Mouse (Mus musculus) liver, embryonic 11.5 days (tissue): Measurements from ENCODE around the gene Tigd3. TPM values are rescaled to one million over a fixed set of nuclear protein-coding genes. Genes with fewer than 3 reads are reported as not detected.

ENCODE experiments used
- ATAC-seq: fragments of 200-750 bp; cut with Nextera tagmentation; replicated peaks from 2 replicates; pipeline ENCODE4 v1.8.0; 2017; ENCODE audit warnings: moderate number of reproducible peaks, mild to moderate bottlenecking, moderate TSS enrichment, moderate library complexity; ENCODE audit not compliant: low FRiP score
- DNase-seq: peaks from one replicate; pipeline ENCODE4 v3.0.0-alpha.2; 2017; ENCODE audit warnings: low spot score
- H3K27ac ChIP-seq: fragments of 300-500 bp; sonication (generic); 2 replicates; pipeline ENCODE4 v1.5.1; 2014; ENCODE audit warnings: mild to moderate bottlenecking, low read depth, low read length, control low read depth
- H3K27me3 ChIP-seq: fragments of 300-500 bp; sonication (generic); replicated peaks from 2 replicates; pipeline ENCODE4 v1.6.1; 2014; ENCODE audit warnings: low read length, mixed read lengths; ENCODE audit not compliant: control insufficient read depth, insufficient read depth
- H3K36me3 ChIP-seq: fragments of 300-500 bp; sonication (generic); 2 replicates; pipeline ENCODE4 v1.6.1; 2014; ENCODE audit warnings: mild to moderate bottlenecking, low read length, moderate library complexity, mixed read lengths; ENCODE audit not compliant: control insufficient read depth, insufficient read depth
- H3K4me1 ChIP-seq: fragments of 300-500 bp; sonication (generic); replicated peaks from 2 replicates; pipeline ENCODE4 v1.6.1; 2014; ENCODE audit warnings: low read length, mixed read lengths; ENCODE audit not compliant: control insufficient read depth, insufficient read depth
- H3K4me2 ChIP-seq: fragments of 300-500 bp; sonication (generic); 2 replicates; pipeline ENCODE4 v1.6.1; 2014; ENCODE audit warnings: mild to moderate bottlenecking, control low read depth, moderate library complexity
- H3K4me3 ChIP-seq: fragments of 300-500 bp; sonication (generic); 2 replicates; pipeline ENCODE4 v1.5.1; 2014; ENCODE audit warnings: low read depth, low read length, control low read depth
- H3K9ac ChIP-seq: fragments of 300-500 bp; sonication (generic); 2 replicates; pipeline ENCODE4 v1.6.1; 2014; ENCODE audit warnings: low read depth, low read length, control low read depth
- H3K9me3 ChIP-seq: fragments of 300-500 bp; sonication (generic); 2 replicates; pipeline ENCODE4 v1.6.1; 2016; ENCODE audit warnings: low read length, inconsistent platforms, mixed read lengths; ENCODE audit not compliant: control insufficient read depth
- WGBS: fragments of 180-500 bp; shearing (Covaris S2); extraction: QIAGEN DNeasy Blood & Tissue Kit; methylation state at CpG from one replicate; pipeline ENCODE4 v1.1.7; 2014; 5-methylcytosine and 5-hydroxymethylcytosine counted together
- polyA plus RNA-seq: library from polyadenylated mRNA; unstranded; fragments of >200 nt; fragmentation: Nextera tagmentation; extraction: Ambion mirVana; gene quantifications from 2 replicates; pipeline ENCODE4 v1.2.1, GENCODE M21; 2014

Tigd3 gene
- polyA plus RNA-seq, 1 experiment from 2014 or later = 3.9 TPM

GRCm38 (mm10) chr19:5912103-5913006 lies 18.4 kb upstream of the Tigd3 start:
- H3K4me1 ChIP-seq = peaks cover 34% of the 10 kb centered on the region
- peak; percentile 95 for ATAC-seq
- under 1% methylated on average over 59 of the region's 59 CpGs for WGBS
- DNase-seq = peak; percentile 99
- H3K36me3 ChIP-seq = peaks cover 5% of the 10 kb centered on the region
- no peaks in the 10 kb centered on the region for H3K27me3 ChIP-seq
- H3K9me3 ChIP-seq = no peaks in the 10 kb centered on the region
- peak overlapping the region; percentile 94 for H3K9ac ChIP-seq
- peak overlapping the region; percentile 73 for H3K27ac ChIP-seq
- peak overlapping the region; percentile 69 for H3K4me2 ChIP-seq
- H3K4me3 ChIP-seq = peak overlapping the region; percentile 98

DNA sequence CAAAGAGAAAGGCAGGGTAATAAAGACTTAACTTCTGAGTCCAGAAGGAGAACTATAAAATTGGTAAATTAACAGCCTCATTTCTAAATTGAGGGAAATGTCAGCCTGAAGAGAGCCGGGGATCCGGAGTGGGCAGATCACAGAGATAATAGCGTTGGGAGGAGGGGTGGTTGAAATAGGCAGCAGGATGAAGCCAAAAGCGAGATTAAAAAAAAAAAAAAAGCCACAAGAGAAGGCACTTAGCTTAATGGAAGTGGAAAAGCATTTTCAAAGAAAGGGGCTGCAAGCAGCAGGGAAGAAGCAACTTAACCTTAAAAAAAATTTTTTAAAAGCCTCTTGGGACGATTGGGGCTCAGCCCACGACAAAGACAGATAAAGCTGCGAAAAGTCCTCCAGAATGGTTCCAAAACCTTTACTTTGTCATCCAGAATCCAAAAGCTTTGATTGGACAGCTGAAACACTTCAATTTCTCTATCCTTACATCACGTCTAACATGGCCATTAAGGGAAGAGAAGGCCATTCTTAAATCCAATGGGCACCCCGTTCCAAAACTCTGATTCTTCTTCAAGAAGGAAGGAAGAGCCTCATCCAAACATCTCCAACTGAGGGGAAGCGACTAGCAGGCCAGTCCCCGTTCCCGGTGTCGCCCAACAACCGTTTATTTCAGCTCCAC lies 17.6 kb upstream of the Tigd3 start:
- H3K4me2 ChIP-seq = peak overlapping the region; percentile 69
- H3K4me1 ChIP-seq = peaks cover 34% of the 10 kb centered on the region
- peak overlapping the region; percentile 98 for H3K4me3 ChIP-seq
- peaks cover 4% of the 10 kb centered on the region; the same call in 1 of the 2 replicates for H3K36me3 ChIP-seq
- H3K27me3 ChIP-seq = no peaks in the 10 kb centered on the region
- WGBS = 4% methylated on average over 14 of the region's 14 CpGs
- peak overlapping the region; percentile 73; the same call in 1 of the 2 replicates for H3K27ac ChIP-seq
- H3K9me3 ChIP-seq = no peaks in the 10 kb centered on the region
- H3K9ac ChIP-seq = peak overlapping the region; percentile 94
- no peak for DNase-seq
- ATAC-seq = no peak

- DNase-seq = no peak
- Histone ChIP-seq H3K9me3 (no peaks in the 10 kb centered on the region), H3K4me2 (peak overlapping the region; percentile 69), H3K4me1 (peaks cover 34% of the 10 kb centered on the region), H3K27me3 (no peaks in the 10 kb centered on the region), H3K36me3 (peaks cover 14% of the 10 kb centered on the region), H3K27ac (no peak overlapping the region), H3K4me3 (peak overlapping the region; percentile 98), H3K9ac (no peak overlapping the region)
- no peak for ATAC-seq
- WGBS = 61% methylated on average over 6 of the region's 6 CpGs
These were observed 16.3 kb upstream of the Tigd3 start for GRCm38 (mm10) chr19:5910221-5910620.

GRCm38 (mm10) chr19:5907275-5907674 lies 13.3 kb upstream of the Tigd3 start:
- no peak overlapping the region for H3K4me2 ChIP-seq
- ATAC-seq (no peak), DNase-seq (no peak)
- no peak overlapping the region for H3K9ac ChIP-seq
- WGBS = 94% methylated on average over 3 of the region's 3 CpGs
- peaks cover 21% of the 10 kb centered on the region for H3K4me1 ChIP-seq
- peaks cover 43% of the 10 kb centered on the region for H3K36me3 ChIP-seq
- no peak overlapping the region for H3K4me3 ChIP-seq
- no peaks in the 10 kb centered on the region for H3K27me3 ChIP-seq
- H3K27ac ChIP-seq = no peak overlapping the region; the same call in 1 of the 2 replicates
- no peaks in the 10 kb centered on the region for H3K9me3 ChIP-seq

DNA sequence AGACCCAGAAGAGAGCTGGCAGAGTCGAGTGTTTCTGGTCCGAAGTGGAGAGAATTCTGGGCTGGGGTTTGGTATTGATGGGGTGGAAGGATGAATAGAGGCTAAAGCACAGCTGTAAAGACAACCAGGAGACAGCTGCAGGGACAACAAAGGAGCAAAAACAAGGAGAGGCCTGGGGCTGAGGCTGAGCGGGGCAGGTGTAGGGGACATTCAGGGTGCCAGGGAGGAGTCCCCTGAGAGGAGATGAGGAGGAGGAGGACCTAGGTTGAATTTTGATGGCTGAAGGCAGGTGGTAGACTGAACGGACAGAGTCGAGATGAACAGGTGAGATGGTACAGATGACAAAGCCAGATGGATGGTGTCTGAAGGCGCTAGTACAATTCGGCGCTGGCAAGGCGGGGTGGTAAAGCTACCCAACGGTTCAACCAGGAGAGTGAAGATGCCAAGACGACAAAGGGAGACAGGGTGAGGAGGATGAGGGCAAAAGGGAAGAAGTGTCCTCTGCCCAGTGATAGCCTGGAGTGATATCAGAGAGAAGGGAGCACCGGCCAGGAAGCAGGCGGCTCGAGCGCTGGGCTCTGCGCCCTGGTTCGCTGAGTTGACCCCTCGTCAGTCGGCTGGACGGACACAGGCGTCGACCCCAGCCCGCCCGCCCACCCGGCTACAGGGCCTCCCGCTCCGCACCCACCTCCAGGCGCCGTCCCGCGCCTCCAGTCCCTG lies 507 bp downstream of the Tigd3 start:
- peak; percentile 56 for ATAC-seq
- 11% methylated on average over 31 of the region's 31 CpGs for WGBS
- H3K4me3 ChIP-seq = peak overlapping the region; percentile 66
- H3K4me1 ChIP-seq = peaks cover 8% of the 10 kb centered on the region
- peak overlapping the region; percentile 63; the same call in 1 of the 2 replicates for H3K27ac ChIP-seq
- DNase-seq = no peak
- H3K9me3 ChIP-seq = no peaks in the 10 kb centered on the region
- peaks cover 21% of the 10 kb centered on the region for H3K36me3 ChIP-seq
- H3K27me3 ChIP-seq = no peaks in the 10 kb centered on the region
- peak overlapping the region; percentile 79 for H3K9ac ChIP-seq
- peak overlapping the region; percentile 92 for H3K4me2 ChIP-seq

- Histone ChIP-seq H3K4me3 (peak overlapping the region; percentile 66; the same call in 1 of the 2 replicates), H3K4me2 (peak overlapping the region; percentile 92), H3K9ac (no peak overlapping the region), H3K9me3 (no peaks in the 10 kb centered on the region), H3K27ac (no peak overlapping the region), H3K27me3 (no peaks in the 10 kb centered on the region), H3K36me3 (peaks cover 17% of the 10 kb centered on the region), H3K4me1 (peaks cover 8% of the 10 kb centered on the region)
- 89% methylated on average over 13 of the region's 13 CpGs for WGBS
- no peak for ATAC-seq
- no peak for DNase-seq
These were observed 1.2 kb downstream of the Tigd3 start for GRCm38 (mm10) chr19:5892735-5893134.

DNA sequence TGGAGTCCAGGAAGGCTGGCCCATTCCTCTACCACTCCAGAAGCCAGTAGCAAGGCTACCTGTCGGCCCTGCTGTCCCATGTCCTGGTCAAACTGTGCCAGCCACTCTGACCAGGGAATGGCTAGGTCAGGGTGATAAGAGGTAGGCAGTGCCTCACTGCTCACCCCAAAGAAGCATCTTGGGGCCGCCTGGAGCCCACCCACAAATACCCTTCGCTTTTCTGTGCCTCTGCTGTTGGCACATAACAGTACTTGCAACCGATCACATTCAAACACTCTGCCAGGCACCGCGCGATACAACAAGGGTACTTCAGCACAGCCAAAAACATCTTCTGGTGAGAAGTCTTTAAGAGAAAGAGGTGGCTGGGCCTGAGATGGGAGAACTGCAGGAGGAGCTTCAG lies 1.7 kb downstream of the Tigd3 start:
- Histone ChIP-seq H3K36me3 (peaks cover 16% of the 10 kb centered on the region), H3K4me1 (peaks cover 9% of the 10 kb centered on the region), H3K4me2 (no peak overlapping the region; the same call in 1 of the 2 replicates), H3K9me3 (no peaks in the 10 kb centered on the region), H3K27me3 (no peaks in the 10 kb centered on the region), H3K9ac (no peak overlapping the region), H3K4me3 (no peak overlapping the region), H3K27ac (no peak overlapping the region)
- 93% methylated on average over 7 of the region's 7 CpGs for WGBS
- DNase-seq (no peak), ATAC-seq (no peak)

GRCm38 (mm10) chr19:5891521-5892258 lies 2.3 kb downstream of the Tigd3 start:
- DNase-seq = no peak
- peaks cover 12% of the 10 kb centered on the region for H3K4me1 ChIP-seq
- ATAC-seq = no peak
- H3K4me2 ChIP-seq = no peak overlapping the region
- WGBS = 92% methylated on average over 12 of the region's 12 CpGs
- H3K9me3 ChIP-seq = no peaks in the 10 kb centered on the region
- H3K36me3 ChIP-seq = peaks cover 12% of the 10 kb centered on the region
- H3K27ac ChIP-seq = no peak overlapping the region
- H3K27me3 ChIP-seq = no peaks in the 10 kb centered on the region
- no peak overlapping the region for H3K9ac ChIP-seq
- H3K4me3 ChIP-seq = no peak overlapping the region
